Mouse (Mus musculus) telencephalon, adult 2 months (tissue): ENCODE results near the gene Prr15l.
A peak's percentile ranks its signal among the peaks of the same experiment; 100 is the strongest.

Experiments
- DNase-seq: peaks from one replicate; pipeline ENCODE4 v3.0.0-alpha.2; 2011; ENCODE audit warnings: low read depth, low spot score

Prr15l gene

GRCm38 (mm10) chr11:96976911-96977591 is 49.1 kb downstream of the Prr15l start:
- DNase-seq, result peak; percentile 69

GRCm38 (mm10) chr11:96977606-96978400 is 49.9 kb downstream of the Prr15l start:
- peak; percentile 100 for DNase-seq

- DNase-seq, result no peak
Observed at GRCm38 (mm10) chr11:96978401-96979246, 50.7 kb downstream of the Prr15l start.

GRCm38 (mm10) chr11:96979329-96979728 is 51.4 kb downstream of the Prr15l start:
- no peak for DNase-seq

- no peak for DNase-seq
Observed at GRCm38 (mm10) chr11:96980021-96980420, 52.1 kb downstream of the Prr15l start.

- no peak for DNase-seq
Observed at GRCm38 (mm10) chr11:96981461-96981860, 53.6 kb downstream of the Prr15l start.

- DNase-seq, result no peak
Observed at GRCm38 (mm10) chr11:96982355-96982754, 54.5 kb downstream of the Prr15l start.

- DNase-seq, result no peak
Observed at GRCm38 (mm10) chr11:96982859-96983258, 55.0 kb downstream of the Prr15l start, which contains the start of gene Sp2. Gene Sp2, minus strand, starts transcription at chr11:96982959.

GRCm38 (mm10) chr11:96984903-96985302 is 57.0 kb downstream of the Prr15l start:
- DNase-seq, result no peak

- DNase-seq, result no peak
Observed at GRCm38 (mm10) chr11:96986463-96986862, 58.6 kb downstream of the Prr15l start.
